Mouse (Mus musculus) liver, embryonic 14.5 days (tissue): ENCODE data around the gene Acacb. TPM values are rescaled to one million over a fixed set of nuclear protein-coding genes. Genes with fewer than 3 reads are reported as not detected.

Experiments used
- ATAC-seq: fragments of 200-750 bp; cut with Nextera tagmentation; 2 replicates; pipeline ENCODE4 v1.8.0; 2017; ENCODE audit warnings: moderate number of reproducible peaks, mild to moderate bottlenecking, moderate library complexity; ENCODE audit not compliant: insufficient read depth
- DNase-seq, 3 experiments: peaks; one replicate each; pipeline ENCODE4 v3.0.0-alpha.2; 2012 to 2013; ENCODE audit warnings: low read depth in 3 of 3, low spot score in 3 of 3
- H3K27ac ChIP-seq: fragments of 300-500 bp; sonication (generic); 2 replicates; pipeline ENCODE4 v1.5.1; 2014; ENCODE audit warnings: moderate library complexity, mild to moderate bottlenecking, control low read depth, inconsistent platforms
- H3K27me3 ChIP-seq: fragments of 300-500 bp; sonication (generic); 2 replicates; pipeline ENCODE4 v1.6.1; 2014; ENCODE audit warnings: mild to moderate bottlenecking, low read length, moderate library complexity; ENCODE audit not compliant: control insufficient read depth, insufficient read depth
- H3K36me3 ChIP-seq: fragments of 300-500 bp; sonication (generic); replicated peaks from 2 replicates; pipeline ENCODE4 v1.6.1; 2014; ENCODE audit warnings: low read depth; ENCODE audit not compliant: control insufficient read depth, insufficient read depth
- H3K4me1 ChIP-seq, 2 experiments: fragments of 200-500 bp in 1 of 2; fragments of 300-500 bp in 1 of 2; sonication (generic) in 1 of 2; replicated peaks; 2 replicates each; pipeline ENCODE4 v1.6.1; 2012 to 2014; ENCODE audit warnings: antibody characterized with exemption in 1 of 2, inconsistent platforms in 1 of 2, low read length in 1 of 2; ENCODE audit not compliant: control insufficient read depth in 2 of 2, insufficient read depth in 2 of 2
- H3K4me2 ChIP-seq: fragments of 300-500 bp; sonication (generic); 2 replicates; pipeline ENCODE4 v1.6.1; 2014; ENCODE audit warnings: low read depth, mild to moderate bottlenecking, control low read depth, moderate library complexity
- H3K4me3 ChIP-seq, 2 experiments: fragments of 200-500 bp in 1 of 2; fragments of 300-500 bp in 1 of 2; sonication (generic) in 1 of 2; 2 replicates each; pipeline ENCODE4 v1.5.1; 2012 to 2014; ENCODE audit warnings: low read depth in 2 of 2, low read length in 2 of 2, mild to moderate bottlenecking in 2 of 2, control low read depth in 1 of 2, inconsistent platforms in 1 of 2, moderate library complexity in 1 of 2; ENCODE audit not compliant: insufficient read depth in 1 of 2
- H3K9ac ChIP-seq: fragments of 300-500 bp; sonication (generic); replicated peaks from 2 replicates; pipeline ENCODE4 v1.6.1; 2014; ENCODE audit warnings: mild to moderate bottlenecking, control low read depth, moderate library complexity
- H3K9me3 ChIP-seq: fragments of 300-500 bp; sonication (generic); 2 replicates; pipeline ENCODE4 v1.6.1; 2016; ENCODE audit warnings: low read length, mixed read lengths; ENCODE audit not compliant: control insufficient read depth
- CTCF ChIP-seq: IDR thresholded peaks from 2 replicates; pipeline ENCODE4 v1.5.1; 2016; ENCODE audit warnings: antibody characterized with exemption, low read depth, control low read depth
- EP300 ChIP-seq: IDR thresholded peaks from 2 replicates; pipeline ENCODE4 v1.6.1; 2016; ENCODE audit warnings: antibody characterized with exemption, low read depth
- WGBS: fragments of 180-500 bp; shearing (Covaris S2); extraction: QIAGEN DNeasy Blood & Tissue Kit; methylation state at CpG from one replicate; pipeline ENCODE4 v1.1.7; 2014; ENCODE audit not compliant: insufficient replicate concordance; 5-methylcytosine and 5-hydroxymethylcytosine counted together
- polyA plus RNA-seq, 2 experiments: library from polyadenylated mRNA; depleted of rRNA in 1 of 2; stranded (reverse) in 1 of 2; unstranded in 1 of 2; fragments of >200 nt; fragmentation: Nextera tagmentation in 1 of 2; extraction: Ambion mirVana in 1 of 2; gene quantifications; 2 replicates each; pipeline versions ENCODE4 v1.2.1 to v1.2.3; 2012 to 2014

Acacb gene
- polyA plus RNA-seq, 2 experiments: 0.22 to 0.44 TPM

GRCm38 (mm10) chr5:114170345-114170744 lies 24.0 kb downstream of the Acacb start:
- no peak for ATAC-seq
- 62% methylated on average over 7 of the region's 7 CpGs for WGBS
- no peak for TF ChIP-seq EP300
- TF ChIP-seq CTCF: no peak

GRCm38 (mm10) chr5:114172936-114173335 lies 26.6 kb downstream of the Acacb start:
- H3K9me3 ChIP-seq: no peaks in the 10 kb centered on the region
- ATAC-seq (no peak), DNase-seq (peak; percentile 43 to 75 (median 45))
- WGBS: 69% methylated on average over 3 of the region's 3 CpGs
- no peaks in the 10 kb centered on the region for H3K36me3 ChIP-seq
- H3K4me2 ChIP-seq: no peak overlapping the region
- H3K4me3 ChIP-seq: no peak overlapping the region
- no peaks in the 10 kb centered on the region for H3K27me3 ChIP-seq
- H3K27ac ChIP-seq: no peak overlapping the region
- peaks cover 3% of the 10 kb centered on the region in 2 experiments; a peak in 2 of 4 replicates for H3K4me1 ChIP-seq
- TF ChIP-seq EP300 (no peak), CTCF (no peak)
- H3K9ac ChIP-seq: no peak overlapping the region

More at GRCm38 (mm10) chr5:114170345-114170744, 24.0 kb downstream of the Acacb start:
- Histone ChIP-seq H3K9me3 (no peaks in the 10 kb centered on the region), H3K36me3 (no peaks in the 10 kb centered on the region), H3K4me1 (0 out of 4 replicates have a peak, but pooled peaks cover 0 to under 1% of the 10 kb centered on the region in 2 experiments), H3K27me3 (no peaks in the 10 kb centered on the region), H3K9ac (no peak overlapping the region), H3K4me2 (no peak overlapping the region), H3K27ac (no peak overlapping the region), H3K4me3 (no peak overlapping the region)
- DNase-seq: no peak

GRCm38 (mm10) chr5:114173458-114173857 lies 27.1 kb downstream of the Acacb start:
- Histone ChIP-seq H3K9me3 (no peaks in the 10 kb centered on the region), H3K27ac (no peak overlapping the region), H3K36me3 (no peaks in the 10 kb centered on the region), H3K9ac (no peak overlapping the region), H3K27me3 (no peaks in the 10 kb centered on the region), H3K4me3 (no peak overlapping the region), H3K4me2 (no peak overlapping the region), H3K4me1 (peaks cover 3% of the 10 kb centered on the region in 2 experiments; a peak in 2 of 4 replicates)
- 52% methylated on average over 7 of the region's 7 CpGs for WGBS
- TF ChIP-seq EP300: no peak
- peak; percentile 44; the same call in 1 of the 2 replicates for TF ChIP-seq CTCF
- DNase-seq (no peak), ATAC-seq (no peak)

GRCm38 (mm10) chr5:114173877-114174581 lies 27.7 kb downstream of the Acacb start:
- TF ChIP-seq EP300 (no peak), CTCF (no peak)
- Histone ChIP-seq H3K4me2 (peak overlapping the region; percentile 65; the same call in 1 of the 2 replicates), H3K27ac (no peak overlapping the region), H3K9ac (no peak overlapping the region), H3K4me3 (no peak overlapping the region), H3K9me3 (no peaks in the 10 kb centered on the region), H3K4me1 (peaks cover 3% of the 10 kb centered on the region in 2 experiments; a peak in 2 of 4 replicates), H3K27me3 (no peaks in the 10 kb centered on the region), H3K36me3 (no peaks in the 10 kb centered on the region)
- no peak for DNase-seq
- WGBS: 16% methylated on average over 16 of the region's 16 CpGs
- ATAC-seq: no peak

- WGBS: 13% methylated on average over 16 of the region's 16 CpGs
- no peaks in the 10 kb centered on the region for H3K27me3 ChIP-seq
- no peak overlapping the region for H3K27ac ChIP-seq
- H3K4me3 ChIP-seq: no peak overlapping the region
- no peaks in the 10 kb centered on the region for H3K36me3 ChIP-seq
- H3K9ac ChIP-seq: no peak overlapping the region
- H3K4me1 ChIP-seq: peaks cover 3% of the 10 kb centered on the region in 2 experiments; a peak in 2 of 4 replicates
- DNase-seq (peak in 2 of 3 experiments; percentile 23 to 31), ATAC-seq (no peak)
- peak; percentile 47 for TF ChIP-seq CTCF
- TF ChIP-seq EP300: no peak
- peak overlapping the region; percentile 65 for H3K4me2 ChIP-seq
- H3K9me3 ChIP-seq: no peaks in the 10 kb centered on the region
These were observed 28.3 kb downstream of the Acacb start for GRCm38 (mm10) chr5:114174639-114175038.
